Mouse (Mus musculus) embryo, embryonic 9.5 days (tissue): ENCODE measurements around the gene Hcrtr1.

ENCODE experiments used
- DNase-seq: peaks from one replicate; pipeline ENCODE4 v3.0.0-alpha.2; 2017; ENCODE audit errors: extremely low spot score

The Hcrtr1 gene

GRCm38 (mm10) chr4:130168280-130169183 is 29.4 kb upstream of the Hcrtr1 start:
- no peak for DNase-seq

GRCm38 (mm10) chr4:130167814-130168213 is 28.7 kb upstream of the Hcrtr1 start:
- no peak for DNase-seq

GRCm38 (mm10) chr4:130167321-130167720 is 28.2 kb upstream of the Hcrtr1 start:
- no peak for DNase-seq

- DNase-seq = no peak
These were observed 27.4 kb upstream of the Hcrtr1 start for GRCm38 (mm10) chr4:130166592-130166991.

GRCm38 (mm10) chr4:130166061-130166460 is 26.9 kb upstream of the Hcrtr1 start:
- DNase-seq = no peak

GRCm38 (mm10) chr4:130164121-130164520 is 25.0 kb upstream of the Hcrtr1 start:
- DNase-seq = no peak

- peak; percentile 37 for DNase-seq
These were observed 24.3 kb upstream of the Hcrtr1 start for GRCm38 (mm10) chr4:130163391-130163861.

- DNase-seq = no peak
These were observed 22.2 kb upstream of the Hcrtr1 start for GRCm38 (mm10) chr4:130161349-130161748.

- no peak for DNase-seq
These were observed 17.7 kb upstream of the Hcrtr1 start for GRCm38 (mm10) chr4:130156812-130157371.

GRCm38 (mm10) chr4:130154250-130154649 is 15.1 kb upstream of the Hcrtr1 start:
- DNase-seq = no peak

- no peak for DNase-seq
These were observed 9.2 kb upstream of the Hcrtr1 start for GRCm38 (mm10) chr4:130148405-130148804.

GRCm38 (mm10) chr4:130141786-130142185 is 2.6 kb upstream of the Hcrtr1 start:
- DNase-seq = no peak

GRCm38 (mm10) chr4:130140992-130141402 is 1.8 kb upstream of the Hcrtr1 start:
- no peak for DNase-seq

- DNase-seq = peak; percentile 87
These were observed 532 bp downstream of the Hcrtr1 start for GRCm38 (mm10) chr4:130138441-130139213.

- DNase-seq = no peak
These were observed 5.8 kb downstream of the Hcrtr1 start for GRCm38 (mm10) chr4:130133399-130133798.

GRCm38 (mm10) chr4:130131448-130132105 is 7.6 kb downstream of the Hcrtr1 start:
- DNase-seq = no peak

GRCm38 (mm10) chr4:130130641-130131350 is 8.4 kb downstream of the Hcrtr1 start:
- no peak for DNase-seq

GRCm38 (mm10) chr4:130130082-130130481 is 9.1 kb downstream of the Hcrtr1 start:
- DNase-seq = no peak

- no peak for DNase-seq
These were observed 10.3 kb downstream of the Hcrtr1 start for GRCm38 (mm10) chr4:130128907-130129306.

- DNase-seq = peak; percentile 42
These were observed 13.2 kb downstream of the Hcrtr1 start for GRCm38 (mm10) chr4:130125935-130126334.

GRCm38 (mm10) chr4:130125164-130125563 is 14.0 kb downstream of the Hcrtr1 start:
- DNase-seq = no peak
